In the genomic region with DNA sequence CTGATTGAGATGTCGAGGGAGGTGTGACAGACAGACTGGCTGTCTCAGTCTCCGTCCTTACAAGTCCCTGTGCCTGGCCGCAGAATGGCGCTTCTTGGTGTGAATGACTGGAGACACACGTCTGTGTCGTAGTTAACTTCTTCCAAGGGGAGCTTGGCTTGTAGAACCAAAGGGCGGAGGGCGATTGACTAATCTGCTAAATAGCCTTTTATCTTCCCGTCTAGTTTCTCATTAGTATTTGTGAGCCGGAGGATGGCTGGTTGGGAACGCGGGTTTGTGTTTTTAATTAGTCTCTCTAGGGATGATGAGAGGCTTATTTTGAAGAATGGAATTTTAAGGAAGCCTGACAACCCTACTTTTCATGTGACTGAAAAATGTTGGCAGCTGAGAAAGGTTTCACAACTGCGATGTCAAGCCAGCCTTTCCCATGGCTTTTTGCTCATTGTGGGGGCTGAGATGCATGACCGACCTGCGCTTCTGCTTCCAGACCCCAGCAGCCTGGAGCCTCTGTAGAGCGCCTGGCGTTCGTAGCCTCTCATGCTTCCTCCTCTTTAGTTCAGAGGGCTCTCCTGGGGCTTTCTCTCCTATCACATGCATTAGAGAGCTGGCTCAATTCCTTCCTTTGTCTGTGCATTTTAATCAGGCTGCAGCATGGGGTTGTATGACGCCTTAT, we compare ENCODE assay signal across 9 mouse cellular contexts.
DNase-seq lines count a peak whose midpoint lies in the region; ATAC-seq lines count a peak whose summit lies in the region.
"Had no signal": no experiment of that assay in that cellular context is flagged by ENCODE, and none has a peak within 500 bp of the region (broad histone marks: within the 10 kb centered on the region; RNA-seq: fewer than 3 reads in every experiment).

No protein-coding gene starts in this region.

- peak; percentile 11 to 23 for DNase-seq in layer of hippocampus, postnatal 10 days (ENCODE audit: low spot score in 2 of 2)
- DNase-seq in layer of hippocampus, adult 8-10 months (ENCODE audit: low spot score in 2 of 2): no peak
- peak; percentile 7 for DNase-seq in gastrocnemius, postnatal 14 days
- peak; percentile 83 for DNase-seq in retina, postnatal 1 day
- DNase-seq in spleen, adult 18-20 months: no peak
- DNase-seq in testis, postnatal 10 days (ENCODE audit: low spot score): no peak
- DNase-seq in layer of hippocampus, adult 9-11 months: no peak

- no peaks in the 10 kb centered on the region for H3K36me3 ChIP-seq in hindbrain, embryonic 16.5 days (ENCODE audit: control insufficient read depth, insufficient read depth, low read length)

- 7% methylated on average over 19 of the region's 19 CpGs for WGBS in hindbrain, embryonic 16.5 days

- H3K9ac ChIP-seq in hindbrain, embryonic 16.5 days (ENCODE audit: low read depth, low read length): peak overlapping the region; percentile 48; the same call in 1 of the 2 replicates

- H3K9me3 ChIP-seq in hindbrain, embryonic 16.5 days (ENCODE audit: control insufficient read depth, low read length): no peaks in the 10 kb centered on the region

- H3K27ac ChIP-seq in hindbrain, embryonic 16.5 days (ENCODE audit: low read depth, low read length): peak overlapping the region; percentile 74; the same call in 1 of the 2 replicates

- peak overlapping the region; percentile 17 for H3K4me3 ChIP-seq in hindbrain, embryonic 16.5 days (ENCODE audit: low read length)
- H3K4me3 ChIP-seq: myocyte had no signal

- H3K27me3 ChIP-seq in hindbrain, embryonic 16.5 days (replicated peaks; ENCODE audit: control insufficient read depth, insufficient read depth, low read length): no peaks in the 10 kb centered on the region

- intact Hi-C loops in gastrocnemius, postnatal 14 days (cut with DNase I; ENCODE audit: low total_unique reads): no loop called here

- ATAC-seq in hindbrain, embryonic 16.5 days: peak; percentile 90

- peak overlapping the region; percentile 53 for H3K4me2 ChIP-seq in hindbrain, embryonic 16.5 days (ENCODE audit: low read length)

- peaks cover 6% of the 10 kb centered on the region for H3K4me1 ChIP-seq in hindbrain, embryonic 16.5 days (ENCODE audit: control insufficient read depth, insufficient read depth, low read depth, low read length)

Comparison
In these comparisons a context has a peak if more than half of its experiments do, and no peak if none do; other contexts are left out.
1. DNase-seq: peak in layer of hippocampus, postnatal 10 days (2 of 2), gastrocnemius, postnatal 14 days (single experiment) and retina, postnatal 1 day (single experiment); none in layer of hippocampus, adult 8-10 months (0 of 2), spleen, adult 18-20 months (0 of 2), testis, postnatal 10 days (single experiment) and layer of hippocampus, adult 9-11 months (single experiment).